Mouse (Mus musculus): Measurements from ENCODE around the gene Trmt2a.

Trmt2a gene

DNA sequence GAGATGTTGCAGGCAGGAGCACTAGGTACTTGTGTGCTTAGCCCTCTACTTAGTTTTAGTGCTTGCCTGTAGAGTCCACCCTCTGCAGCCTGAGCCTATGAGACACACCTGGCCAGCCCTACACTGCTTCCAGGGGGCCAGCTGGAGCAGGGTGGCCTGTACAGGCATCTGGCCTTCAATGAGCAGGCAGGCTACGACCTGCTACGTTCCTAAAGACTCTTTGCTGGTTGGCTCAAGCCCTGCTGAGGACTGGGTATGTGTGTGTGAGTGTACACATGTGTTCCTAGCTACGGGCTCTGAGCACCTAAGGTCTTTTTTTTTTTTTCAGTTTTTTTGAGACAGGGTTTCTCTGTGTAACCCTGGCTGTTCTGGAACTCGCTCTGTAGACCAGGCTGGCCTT is 17.0 kb upstream of the Trmt2a start:
- DNase-seq (ENCODE audit: low spot score) = no peak

DNA sequence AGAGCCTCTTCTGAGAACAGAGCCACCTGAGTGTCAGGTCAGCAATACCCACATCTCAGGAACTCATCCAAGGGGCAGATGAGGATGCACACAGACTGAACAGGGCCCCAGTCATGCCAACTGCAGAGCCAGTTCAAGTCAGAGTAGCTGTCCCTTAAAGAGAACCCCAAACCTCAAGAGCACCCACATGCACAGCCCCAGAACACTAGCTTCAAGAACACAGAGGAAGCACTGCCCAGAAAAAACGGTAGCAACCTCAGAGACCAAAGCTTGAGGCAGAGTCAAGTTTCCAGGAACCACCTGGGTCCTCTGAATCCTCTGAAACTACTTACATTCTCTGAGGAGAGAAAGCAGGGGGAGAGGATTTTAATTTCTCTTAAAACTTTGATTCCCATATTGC is 15.0 kb upstream of the Trmt2a start:
- DNase-seq (ENCODE audit: low spot score) = no peak

DNA sequence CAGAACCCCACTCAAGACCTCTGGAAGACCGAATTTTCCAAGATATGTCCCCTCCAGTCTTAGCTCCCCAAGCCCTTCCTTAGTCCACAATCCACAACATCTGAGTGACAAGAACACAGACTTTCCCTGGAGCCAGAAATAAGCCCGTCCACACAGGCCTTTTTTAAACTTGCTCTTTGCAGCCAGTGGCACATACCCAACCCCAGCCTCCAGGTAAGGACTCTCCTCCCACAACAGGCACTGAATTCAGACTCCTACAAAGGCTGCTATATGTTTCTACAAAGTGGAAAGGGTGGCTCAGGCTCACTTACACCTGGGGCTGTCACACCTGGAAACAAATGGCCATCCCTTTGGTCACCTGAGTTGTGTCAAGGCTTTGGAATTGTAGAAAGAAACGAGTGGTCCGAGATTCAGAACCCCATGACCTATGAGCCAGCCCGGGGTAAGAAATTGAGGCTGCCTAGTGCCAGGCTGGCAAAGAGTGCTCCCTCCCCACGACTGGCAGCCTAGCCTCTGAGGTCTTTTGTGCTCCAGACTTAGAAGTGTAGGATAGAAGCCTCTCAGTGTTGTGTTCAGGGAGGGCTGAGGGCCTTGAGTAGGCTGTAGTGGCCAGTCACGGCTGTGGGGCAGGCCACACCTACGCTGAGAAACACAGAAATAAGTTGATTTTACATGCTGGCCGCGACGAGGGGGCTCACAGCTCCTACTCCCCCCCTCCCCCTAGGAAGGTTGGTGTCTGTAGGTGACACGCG is 14.4 kb upstream of the Trmt2a start:
- DNase-seq (ENCODE audit: low spot score) = no peak

DNA sequence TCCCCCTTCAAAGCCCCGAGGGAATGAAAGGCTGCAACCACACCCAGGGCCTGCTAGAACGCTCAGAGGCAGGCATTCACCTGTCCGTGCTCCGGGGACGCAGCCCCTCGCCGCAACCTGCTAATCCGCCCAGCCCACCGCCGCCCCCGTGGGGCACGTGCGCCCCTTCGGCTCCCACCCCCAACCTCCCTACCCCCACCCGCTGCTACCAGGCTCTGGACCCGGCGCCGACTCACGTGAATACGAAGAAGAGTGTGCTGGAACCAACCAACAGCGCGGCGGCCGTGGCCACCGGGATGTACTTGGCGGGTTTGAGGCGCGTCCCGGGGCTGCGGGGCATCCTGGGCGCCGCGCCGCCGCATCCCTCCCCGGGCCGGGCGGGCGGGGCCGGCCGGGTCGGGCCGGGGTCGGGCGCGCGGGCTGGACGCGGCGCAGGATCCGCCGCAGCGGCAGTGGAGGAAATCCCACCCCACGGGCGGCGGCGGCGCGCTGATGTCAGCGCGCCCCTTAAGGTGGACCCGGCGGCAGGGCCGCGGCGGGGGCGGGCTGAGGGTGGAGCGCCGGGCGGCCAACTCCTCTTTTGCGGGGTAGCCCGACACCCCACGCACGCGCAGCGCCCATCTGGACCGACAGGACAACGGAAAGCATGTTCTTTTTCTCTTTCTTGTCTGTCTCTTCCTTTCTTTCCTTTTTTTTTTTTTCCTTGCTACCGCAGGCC is 13.6 kb upstream of the Trmt2a start, which contains the start of gene Zdhhc8:
Gene Zdhhc8, minus strand, starts transcription at position 466 of the 718 bp plus-strand sequence.
- peak; percentile 51 for DNase-seq (ENCODE audit: low spot score)

DNA sequence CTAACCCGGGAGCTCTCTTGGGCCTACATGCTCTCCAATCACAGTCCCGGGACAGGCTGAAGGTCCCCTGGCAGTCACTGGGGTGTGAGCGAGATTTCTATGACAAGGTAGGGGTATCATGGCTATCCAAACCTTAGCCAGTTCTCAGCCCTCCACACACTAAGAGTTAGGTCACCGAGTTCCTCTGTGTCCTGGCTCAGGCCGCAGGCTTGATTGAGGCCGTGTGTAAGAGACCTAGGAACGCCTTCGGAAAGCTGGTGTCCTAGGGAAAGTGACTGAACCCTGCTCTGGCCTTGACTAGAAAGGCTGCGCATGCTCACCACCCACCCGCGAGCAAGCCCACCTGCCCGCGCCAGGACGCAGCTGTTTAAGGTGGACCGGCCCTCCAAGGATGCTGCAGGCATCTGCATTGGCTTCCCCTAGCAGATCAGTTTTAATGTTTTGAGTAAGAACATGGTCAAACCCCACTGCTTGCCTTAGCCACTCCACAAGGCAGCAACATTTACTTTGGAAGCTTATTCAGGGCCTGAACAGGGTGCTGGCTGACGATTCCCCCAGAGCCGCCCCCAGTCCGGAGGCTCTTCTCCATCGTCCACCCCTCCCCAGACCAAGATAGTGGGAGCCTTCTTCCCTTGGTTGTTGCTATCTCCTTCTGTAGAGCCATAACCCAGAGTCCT is 13.0 kb upstream of the Trmt2a start:
- DNase-seq (ENCODE audit: low spot score) = no peak

DNA sequence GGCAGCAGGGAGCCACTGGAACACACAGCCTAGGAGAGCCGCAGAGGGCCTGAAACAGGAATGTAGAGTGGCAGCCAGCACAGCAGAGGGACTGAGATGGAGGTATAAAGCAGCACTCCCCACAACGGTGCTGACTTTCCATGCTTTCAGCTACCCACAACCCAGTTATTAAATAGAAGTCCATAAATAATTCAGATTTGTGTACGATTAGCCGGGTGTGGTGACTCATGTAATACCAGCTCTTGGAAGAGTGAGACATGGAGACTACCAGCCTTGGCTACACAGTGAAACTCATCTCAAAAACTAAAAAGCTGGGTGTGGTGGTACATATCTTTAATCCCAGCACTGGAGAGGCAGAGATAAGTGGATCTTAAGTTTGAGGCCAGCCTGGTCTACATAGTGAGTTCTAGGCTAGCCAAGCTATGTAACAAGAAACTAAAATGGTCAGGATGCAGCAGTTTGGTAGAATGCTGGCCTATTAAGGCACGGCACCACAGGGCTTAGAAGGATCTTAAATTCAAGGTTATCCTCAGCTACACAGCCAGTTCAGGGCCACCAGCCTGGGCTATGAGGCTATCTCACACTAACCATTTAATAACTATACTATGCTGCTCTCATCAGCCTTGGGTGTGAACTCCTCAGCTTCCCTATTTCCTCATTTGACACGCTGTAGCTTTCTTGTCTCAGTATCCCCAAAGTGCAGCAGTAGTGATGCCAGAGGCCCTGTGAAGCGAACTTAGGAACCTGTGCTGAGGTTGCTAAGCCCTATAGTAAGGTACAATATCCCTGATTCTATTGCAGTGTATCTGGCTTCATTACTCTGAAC is 11.6 kb upstream of the Trmt2a start:
- DNase-seq (ENCODE audit: low spot score) = no peak

DNA sequence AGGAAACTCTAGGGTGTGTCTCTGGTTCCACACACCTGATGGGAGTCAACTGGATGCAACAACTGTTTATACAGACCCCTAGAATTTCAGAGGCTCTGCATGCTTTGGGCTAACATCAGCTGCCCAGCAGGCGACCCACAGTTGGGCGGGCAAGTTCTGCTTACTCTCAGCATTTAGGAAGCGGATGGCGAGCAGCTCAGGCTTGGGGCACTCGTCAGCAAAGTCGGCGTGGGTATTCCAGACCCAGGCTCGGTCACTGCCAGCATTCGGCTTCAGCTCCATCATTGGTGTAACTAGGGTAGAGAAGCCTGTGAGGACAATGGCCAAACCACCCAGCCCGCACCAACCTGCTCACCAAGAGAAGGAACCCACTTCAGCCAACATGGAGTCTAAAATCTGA is 6.9 kb upstream of the Trmt2a start:
- DNase-seq (ENCODE audit: low spot score) = no peak

DNA sequence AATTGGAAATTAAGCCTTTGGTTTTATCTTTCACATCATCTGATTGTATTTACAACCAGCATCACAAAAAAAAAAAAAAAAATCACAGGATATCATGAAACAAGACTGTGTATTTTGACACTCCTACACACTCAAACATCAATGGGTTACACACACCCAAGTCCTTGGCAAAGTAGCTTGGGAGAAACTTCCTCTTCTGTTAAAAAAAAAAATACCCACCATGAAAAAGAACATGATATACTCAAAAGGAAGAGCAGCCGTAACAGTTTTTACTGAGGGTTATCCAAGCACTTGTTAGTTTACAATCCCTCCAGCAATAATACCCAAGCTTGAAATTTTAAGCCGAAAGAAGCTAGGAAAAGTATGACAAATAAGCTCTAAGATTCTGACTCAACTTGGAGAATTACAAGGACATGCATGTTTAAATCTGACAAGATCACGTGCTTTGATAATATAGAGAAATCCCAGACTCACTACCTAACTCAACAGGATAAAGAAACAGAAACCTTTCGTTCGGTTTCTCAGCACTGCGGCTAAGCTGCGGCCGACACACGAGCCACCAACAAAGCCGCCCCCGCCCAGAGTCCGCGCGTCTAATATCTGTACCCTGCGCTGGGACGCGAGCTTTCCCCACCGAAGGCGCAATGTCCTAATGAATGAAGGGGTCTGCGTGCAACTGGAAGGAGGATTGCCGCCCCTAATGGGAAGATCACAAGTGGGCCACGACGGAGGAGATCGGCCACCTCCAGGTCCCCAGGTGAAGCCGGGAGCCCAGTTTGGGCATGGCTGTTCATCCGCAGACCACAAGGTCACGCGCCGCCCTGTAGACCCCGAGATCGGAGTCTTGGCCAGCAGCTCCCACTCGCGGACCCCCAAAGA is 719 bp upstream of the Trmt2a start:
- no peak for DNase-seq (ENCODE audit: low spot score)

DNA sequence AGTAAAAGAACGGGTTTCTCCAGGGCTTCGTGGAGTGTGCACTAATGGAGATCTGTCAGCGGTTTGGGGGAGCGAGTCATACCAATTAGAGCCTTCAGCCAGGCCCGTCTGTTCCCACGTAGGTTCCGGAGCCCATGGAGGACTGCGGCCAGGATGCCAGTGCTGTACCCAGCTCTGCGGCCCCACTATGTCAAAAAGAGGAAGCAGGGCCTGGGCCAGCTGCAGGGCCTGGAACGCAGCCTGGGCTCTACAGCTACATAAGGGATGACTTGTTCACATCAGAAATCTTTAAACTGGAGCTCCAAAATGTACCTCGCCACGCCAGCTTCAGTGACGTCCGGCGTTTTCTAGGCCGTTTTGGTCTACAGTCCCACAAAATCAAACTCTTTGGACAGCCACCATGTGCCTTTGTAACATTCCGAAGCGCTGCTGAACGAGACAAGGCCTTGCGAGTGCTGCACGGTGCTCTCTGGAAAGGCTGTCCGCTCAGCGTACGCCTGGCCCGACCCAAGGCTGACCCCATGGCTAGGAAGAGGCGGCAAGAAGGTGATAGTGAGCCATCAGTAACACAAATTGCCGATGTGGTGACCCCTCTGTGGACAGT is 987 bp downstream of the Trmt2a start:
- DNase-seq (ENCODE audit: low spot score) = peak; percentile 41

DNA sequence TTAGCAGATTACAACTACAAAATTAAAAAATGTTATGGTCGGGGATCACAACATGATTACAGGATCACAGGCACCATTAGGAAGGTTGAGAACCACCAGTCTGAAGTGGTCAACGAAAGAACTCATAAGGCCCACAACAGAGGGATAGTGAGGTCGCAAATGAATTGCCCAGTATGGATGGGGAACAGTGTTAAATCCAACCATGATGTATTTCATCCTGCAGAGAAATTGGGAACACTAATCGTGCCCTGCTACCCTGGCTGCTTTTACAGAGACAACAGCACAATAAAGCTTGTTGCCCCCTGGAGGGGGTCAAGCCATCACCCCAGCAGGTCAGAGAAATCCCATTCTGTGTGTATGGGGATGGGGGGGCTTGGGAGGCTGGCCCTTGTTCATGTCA is 1.8 kb downstream of the Trmt2a start:
- DNase-seq (ENCODE audit: low spot score) = no peak

DNA sequence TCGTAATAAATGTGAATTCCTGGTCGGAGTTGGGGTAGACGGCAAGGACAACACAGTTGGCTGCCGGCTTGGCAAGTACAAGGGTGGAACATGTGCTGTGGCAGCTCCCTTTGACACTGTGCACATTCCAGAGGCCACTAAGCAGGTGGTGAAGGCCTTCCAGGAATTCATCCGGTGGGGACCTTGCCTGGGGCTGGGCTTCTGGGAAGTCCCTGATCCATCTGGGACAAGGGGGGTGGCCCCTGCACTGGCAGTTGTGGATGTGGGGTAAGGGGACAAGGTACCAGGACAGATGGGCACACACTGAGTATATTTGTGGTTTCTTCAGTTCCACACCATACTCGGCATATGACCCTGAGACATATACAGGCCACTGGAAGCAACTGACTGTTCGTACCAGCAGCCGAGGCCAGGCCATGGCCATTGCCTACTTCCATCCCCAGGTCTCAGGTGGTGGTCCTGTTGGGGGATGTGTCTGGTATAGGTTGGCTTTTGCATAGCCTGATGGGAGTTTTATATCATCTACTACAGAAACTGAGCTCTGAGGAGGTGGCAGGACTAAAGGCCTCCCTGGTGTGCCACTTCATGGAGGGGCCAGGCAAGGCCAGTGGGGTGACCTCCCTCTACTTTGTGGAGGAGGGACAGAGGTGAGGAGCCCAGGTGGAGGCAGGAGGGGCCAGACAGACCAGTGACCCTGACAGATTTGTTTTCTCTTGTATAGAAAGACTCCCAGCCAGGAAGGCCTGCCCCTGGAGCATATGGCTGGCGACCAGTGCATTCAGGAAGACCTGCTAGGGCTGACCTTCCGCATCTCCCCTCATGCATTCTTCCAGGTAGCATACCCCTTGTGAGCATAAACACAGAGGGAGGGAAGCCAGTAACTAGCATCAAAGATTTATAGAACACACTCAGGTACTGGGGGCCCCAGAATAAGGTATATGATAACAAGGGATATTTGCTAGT is 2.6 kb downstream of the Trmt2a start:
- DNase-seq (ENCODE audit: low spot score) = no peak

DNA sequence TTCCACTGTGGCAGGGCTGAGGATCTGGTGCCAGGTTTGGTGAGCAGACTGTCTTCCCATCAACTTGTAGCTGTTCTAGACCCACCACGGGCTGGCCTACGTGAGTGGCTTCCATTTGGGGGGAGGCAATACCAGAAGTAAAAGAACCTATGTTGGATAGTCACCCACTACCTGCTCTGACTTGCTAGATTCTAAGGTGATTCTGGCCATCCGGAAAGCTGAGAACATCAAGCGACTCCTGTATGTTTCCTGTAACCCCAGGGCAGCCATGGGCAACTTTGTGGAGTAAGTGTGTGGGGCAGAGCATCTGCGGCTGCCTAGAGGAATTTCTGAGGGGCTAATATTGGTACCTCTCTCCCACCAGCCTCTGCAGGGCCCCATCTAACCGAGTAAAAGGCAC is 4.3 kb downstream of the Trmt2a start:
- no peak for DNase-seq (ENCODE audit: low spot score)

DNA sequence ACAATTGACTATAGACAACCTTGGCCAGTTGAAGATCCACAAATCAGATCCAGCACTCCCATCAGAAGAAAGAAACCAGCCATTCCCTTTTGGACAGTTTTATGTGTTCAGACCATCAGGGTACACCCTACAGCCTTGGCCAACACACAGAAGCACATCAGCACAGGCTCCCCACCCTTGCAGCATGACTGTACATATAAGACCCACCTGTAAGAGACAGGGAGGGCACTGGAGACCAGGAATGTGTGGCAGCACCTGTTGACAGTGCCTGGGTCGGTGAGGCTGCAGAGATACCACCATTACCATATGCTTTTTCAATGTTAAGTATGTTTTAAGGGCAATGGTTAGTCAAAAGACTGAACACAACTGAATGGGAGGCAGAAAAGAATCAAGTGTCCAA is 5.4 kb downstream of the Trmt2a start:
- DNase-seq (ENCODE audit: low spot score) = no peak

DNA sequence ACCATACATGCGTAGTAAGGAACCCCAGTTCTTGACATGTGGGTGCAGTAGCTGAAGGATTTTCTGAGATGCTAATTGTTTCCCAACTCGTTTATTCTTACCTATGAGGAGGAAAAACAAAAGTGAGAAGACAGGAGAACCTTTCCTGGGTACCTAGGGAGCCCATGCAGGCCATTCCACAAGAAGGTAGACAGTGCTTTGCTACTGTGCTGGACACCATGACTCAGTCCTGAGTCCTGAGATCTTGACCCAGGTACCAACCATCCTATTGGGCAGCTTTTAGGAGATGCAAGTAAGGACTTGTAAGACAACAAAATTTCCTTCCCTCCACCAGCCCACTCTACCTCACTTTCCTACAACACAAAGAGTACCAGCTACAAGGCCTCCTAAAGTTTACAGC is 9.7 kb downstream of the Trmt2a start, which contains the start of gene Gm49776:
Gene Gm49776, minus strand, starts transcription at position 101 of the 400 bp plus-strand sequence.
- no peak for DNase-seq (ENCODE audit: low spot score)

DNA sequence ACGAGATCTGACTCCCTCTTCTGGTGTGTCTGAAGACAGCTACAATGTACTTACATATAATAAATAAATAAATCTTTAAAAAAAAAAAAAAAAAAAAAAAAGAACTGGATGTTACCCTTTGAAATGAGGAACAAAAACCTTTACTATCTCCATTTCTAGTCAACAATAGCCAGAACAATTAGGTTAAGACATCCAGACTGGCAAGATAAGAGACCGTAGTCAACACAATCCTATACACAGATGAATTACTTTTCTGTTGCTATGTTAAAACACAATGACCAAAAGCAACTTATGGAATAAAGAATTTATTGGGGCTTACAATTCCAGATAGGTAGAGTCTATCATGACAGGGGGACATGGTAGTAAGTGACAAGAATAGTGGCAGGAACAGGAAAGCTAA is 16.5 kb downstream of the Trmt2a start:
- DNase-seq (ENCODE audit: low spot score) = no peak

DNA sequence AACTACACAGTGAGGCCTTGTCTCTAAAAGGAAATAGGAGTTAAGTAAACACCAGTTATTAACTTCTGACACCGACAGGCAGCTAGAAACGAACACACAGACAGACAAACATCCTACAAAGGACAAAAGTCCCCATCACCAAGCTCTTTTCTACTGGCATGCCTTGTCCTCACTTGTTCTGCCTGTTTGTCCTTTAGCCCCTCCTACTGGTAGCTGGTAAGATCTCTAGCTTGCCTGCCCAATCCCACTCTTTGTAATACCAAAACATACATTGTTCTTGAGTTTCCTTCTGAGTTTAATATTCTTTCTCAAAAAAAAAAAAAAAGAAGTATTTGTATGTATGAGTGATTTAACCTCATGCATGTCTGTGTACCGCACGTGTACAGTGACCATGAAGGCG is 19.7 kb downstream of the Trmt2a start:
- no peak for DNase-seq (ENCODE audit: low spot score)

DNA sequence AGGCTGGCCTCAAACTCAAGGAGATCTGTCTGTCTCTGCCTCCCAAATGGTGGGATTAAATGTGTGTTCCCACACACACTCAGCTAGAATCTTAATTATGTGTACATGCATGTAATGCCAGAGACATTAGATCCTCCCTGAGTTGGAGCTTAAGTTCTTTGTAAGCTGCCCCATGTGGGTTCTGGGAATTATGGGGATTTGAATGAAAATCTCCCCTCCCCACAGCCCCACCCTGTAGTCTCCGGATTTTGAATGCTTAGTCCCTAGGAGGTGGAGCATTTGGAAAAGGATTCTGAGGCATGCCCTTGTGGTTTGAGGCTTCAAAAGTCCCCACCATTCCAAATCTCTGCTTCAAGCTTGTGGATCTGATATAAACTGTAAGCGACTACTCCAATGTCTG is 26.7 kb downstream of the Trmt2a start:
- no peak for DNase-seq (ENCODE audit: low spot score)

DNA sequence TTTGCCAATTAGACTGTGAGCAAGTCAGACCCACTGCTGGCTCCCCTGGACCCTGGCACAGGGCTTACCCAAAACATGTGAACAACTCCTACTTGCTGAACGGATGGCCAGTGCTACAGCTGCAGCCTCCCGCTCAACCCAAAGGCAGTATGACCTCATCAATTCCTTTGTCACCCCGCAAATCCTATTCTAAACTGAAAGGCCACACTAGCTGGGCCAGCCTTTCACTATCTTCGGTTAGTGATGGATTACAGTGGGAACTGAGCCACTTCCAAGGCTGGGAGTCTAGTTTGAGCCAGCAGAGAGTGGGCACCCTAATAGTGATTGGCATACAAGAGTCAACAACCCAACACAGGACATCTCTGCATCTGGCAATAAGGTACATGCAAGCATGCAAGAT is 39.7 kb downstream of the Trmt2a start:
- no peak for DNase-seq (ENCODE audit: low spot score)

DNA sequence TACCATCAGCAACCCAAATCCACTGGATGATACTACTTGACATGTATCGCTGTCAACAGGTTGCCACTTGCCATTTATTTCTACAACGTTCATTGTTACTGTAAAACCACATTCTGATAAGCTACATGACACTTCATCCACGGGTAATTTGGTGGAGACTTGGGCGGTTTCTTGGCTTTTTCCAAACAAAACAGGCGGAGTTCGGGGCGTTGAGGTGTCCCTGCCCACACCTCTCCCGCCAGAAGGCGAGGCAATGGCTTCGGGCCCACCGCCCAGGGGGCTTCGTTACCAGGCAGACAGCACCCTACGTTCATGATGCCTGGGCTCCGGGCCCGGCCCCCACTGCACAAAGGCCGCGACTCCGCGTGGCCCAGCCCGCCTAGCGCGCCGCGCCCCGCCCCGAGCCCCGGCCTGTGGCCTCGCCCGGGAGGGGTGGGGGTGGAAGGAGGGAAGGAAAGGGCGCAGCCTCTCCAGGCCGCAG is 40.1 kb downstream of the Trmt2a start:
- no peak for DNase-seq (ENCODE audit: low spot score)
